Mouse (Mus musculus): Measurements from ENCODE around the gene Zfp94.

GRCm38 (mm10) chr7:24297361-24298095 is 18.9 kb downstream of the Zfp94 start:
- TF ChIP-seq EP300 (IDR thresholded peaks at IDR 0.05; ENCODE audit: low read depth), result no peak
- no peak for TF ChIP-seq CTCF (IDR thresholded peaks at IDR 0.05; ENCODE audit: low read depth)

Data from liver, embryonic 14.5 days (tissue).